Mouse (Mus musculus) cerebellum, postnatal 14 days (tissue): ENCODE data around the gene Wdr17.

Experiments
- DNase-seq, 2 experiments: peaks; one replicate each; pipeline ENCODE4 v3.0.0; 2021; ENCODE audit warnings: mixed read lengths in 2 of 2

Gene Wdr17

DNA sequence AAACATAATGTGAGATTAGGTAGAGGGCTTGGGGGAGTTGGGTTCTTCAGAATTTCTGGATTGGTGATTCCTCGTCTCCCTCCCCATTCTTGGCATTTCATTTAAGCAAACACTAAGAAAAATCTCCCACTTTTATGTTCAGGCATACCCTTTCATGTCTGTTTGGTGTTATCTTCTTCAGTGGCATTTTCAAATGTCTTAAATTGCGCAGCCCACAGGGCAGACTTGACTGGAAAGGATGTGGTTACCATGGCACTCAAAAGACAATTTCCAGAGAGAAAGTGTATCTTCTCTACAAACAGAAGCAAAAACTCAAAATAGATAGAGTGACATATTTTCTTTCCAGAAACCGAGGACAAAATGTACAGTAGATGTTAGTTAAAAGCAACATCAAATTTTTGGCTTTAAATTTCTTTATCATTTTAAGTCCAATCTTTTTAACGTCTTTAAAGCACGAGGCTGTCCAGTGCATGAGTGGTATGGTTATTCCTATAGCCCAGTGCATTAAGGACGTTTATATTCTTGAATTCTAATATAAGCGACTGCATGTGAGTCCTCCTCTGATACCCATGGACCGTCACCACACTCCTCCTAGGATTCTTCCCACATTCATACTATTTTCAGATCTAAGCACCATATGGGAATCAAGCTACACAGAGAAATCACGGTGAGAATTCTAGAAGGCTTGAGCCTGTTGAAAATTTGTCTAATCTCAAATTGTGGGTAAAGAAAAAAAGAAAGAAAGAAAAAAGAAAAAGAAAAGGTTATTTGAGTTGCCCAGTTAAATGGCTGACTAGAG is at the start of gene Wdr17:
Wdr17 (minus strand) TSS at position 198 of the 799 bp plus-strand sequence.
- DNase-seq = no peak

DNA sequence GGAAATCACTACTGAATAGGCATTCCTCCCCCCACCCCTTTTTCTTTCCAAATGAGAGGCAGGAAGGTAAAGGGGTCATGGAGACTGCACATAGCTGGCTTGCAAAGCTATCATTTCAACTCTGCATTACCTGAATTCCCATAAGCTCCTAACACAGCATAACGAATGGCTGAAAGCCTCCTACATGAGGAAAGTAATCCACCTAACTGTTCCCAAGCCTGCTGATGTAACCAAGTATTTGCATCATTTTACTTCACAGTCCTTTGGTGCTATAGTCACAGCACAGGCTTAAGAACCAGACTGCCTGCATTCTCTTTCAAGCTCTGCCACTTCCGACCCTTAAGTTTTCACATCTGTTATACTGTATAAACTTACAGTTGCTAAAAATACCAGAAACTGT is 45.3 kb upstream of the Wdr17 start:
- no peak for DNase-seq

DNA sequence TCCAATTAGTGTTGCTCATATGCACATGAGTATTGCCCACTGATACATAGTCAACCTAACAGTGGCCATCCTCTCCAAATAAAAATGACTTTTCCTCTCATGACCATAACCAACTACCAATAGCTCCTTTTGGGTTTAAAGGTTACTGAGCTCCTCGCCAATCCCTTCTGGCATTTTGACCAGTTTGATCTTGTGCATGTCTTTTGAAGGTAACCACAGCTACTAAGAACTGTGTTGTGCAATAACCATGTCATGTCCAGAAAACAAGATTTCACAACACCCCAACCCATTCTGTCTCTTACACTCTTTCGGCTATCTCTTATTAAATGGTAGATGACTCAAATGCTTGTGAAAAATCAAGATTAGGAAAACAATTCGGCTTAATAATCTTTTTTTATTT is 38.0 kb upstream of the Wdr17 start:
- no peak for DNase-seq

DNA sequence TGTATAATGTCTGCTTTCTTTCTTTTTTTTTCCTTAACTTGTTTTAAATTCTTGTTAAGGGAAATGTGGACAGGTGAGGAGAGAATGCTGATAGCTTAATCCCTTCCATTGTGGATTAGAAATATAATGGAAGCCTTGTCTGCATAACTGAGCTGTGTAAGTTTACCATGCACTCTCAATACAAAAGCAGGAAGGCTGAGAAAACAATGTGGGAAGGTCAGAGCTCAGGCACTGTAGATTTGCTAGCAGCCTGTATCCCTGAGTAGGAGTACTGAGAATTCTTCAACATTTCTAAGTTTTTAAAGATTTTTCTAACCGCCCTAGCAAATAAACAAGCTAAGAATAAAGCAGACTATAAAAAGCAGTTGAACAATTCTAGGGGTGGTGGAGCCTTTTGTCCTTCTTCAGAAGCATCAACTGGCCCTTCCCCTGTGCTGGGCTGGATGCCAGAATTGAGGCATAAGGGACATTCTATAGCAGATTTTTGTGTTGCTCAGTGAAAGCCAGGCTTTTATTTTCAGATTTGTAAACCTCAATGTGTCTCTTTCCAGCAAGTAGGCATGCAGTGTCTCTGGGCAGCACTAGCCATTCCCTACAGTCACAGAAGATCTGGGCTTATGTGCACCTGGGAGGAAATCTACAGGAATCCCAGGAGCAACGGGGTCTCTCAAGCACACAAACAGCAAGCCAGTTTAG is 35.3 kb upstream of the Wdr17 start:
- DNase-seq = peak; percentile 10 to 22

DNA sequence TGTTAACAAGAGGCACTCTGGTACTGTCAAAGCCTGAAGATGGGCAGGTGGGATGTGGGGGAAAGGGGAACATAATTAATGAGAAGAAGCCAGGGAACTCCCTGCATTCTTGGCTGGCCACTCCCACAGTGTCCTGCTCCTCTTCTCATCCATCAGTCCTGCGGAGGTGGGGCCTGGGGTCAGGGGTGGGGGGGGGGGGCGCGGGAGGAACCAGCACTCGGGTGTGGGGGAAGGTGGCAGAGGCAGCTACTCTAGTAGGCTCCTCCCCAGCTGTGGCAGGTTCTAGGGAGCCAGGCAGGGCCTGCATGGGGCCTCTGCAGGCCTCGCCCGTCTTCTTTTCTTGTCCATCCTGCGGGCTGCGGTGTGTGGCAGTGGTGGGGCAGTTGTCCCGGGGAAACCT is 30.7 kb upstream of the Wdr17 start:
- no peak for DNase-seq

DNA sequence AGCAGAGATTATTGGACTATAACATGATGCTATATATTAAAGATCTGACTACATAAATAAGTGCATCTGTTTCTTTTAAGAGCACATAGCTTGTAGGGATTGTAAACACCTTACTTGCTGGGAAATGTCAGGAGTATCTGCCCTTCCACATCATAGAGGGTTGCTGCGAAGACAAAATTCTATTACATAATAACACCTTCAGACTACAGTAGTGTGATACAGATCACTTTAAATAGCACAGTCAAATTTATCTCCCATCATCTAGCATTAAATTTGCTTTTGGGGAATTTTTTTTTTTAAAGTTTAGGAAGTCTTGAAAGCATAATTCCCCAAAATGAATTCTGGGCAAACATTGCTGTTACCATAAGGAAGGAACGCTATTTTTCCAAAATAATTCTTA is 25.9 kb upstream of the Wdr17 start:
- DNase-seq = no peak

DNA sequence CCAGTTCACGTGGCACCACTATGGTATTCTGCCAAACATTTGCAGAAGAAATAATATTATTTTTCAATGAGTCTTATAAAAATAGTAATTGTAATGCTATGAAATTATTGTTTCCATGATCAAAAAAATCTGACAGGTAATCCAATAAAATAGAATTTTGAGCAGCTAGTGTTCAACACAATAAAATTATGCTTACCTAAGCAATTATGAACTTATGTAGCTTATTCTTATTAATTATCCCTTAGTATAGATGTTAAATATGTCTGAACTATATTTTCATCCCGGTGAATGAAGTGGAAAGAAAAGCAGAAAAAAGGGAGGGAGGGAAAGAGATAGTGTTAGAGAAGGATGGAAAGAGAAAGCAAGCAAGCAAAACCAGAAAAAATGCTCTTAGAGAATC is 12.5 kb upstream of the Wdr17 start:
- DNase-seq = no peak

DNA sequence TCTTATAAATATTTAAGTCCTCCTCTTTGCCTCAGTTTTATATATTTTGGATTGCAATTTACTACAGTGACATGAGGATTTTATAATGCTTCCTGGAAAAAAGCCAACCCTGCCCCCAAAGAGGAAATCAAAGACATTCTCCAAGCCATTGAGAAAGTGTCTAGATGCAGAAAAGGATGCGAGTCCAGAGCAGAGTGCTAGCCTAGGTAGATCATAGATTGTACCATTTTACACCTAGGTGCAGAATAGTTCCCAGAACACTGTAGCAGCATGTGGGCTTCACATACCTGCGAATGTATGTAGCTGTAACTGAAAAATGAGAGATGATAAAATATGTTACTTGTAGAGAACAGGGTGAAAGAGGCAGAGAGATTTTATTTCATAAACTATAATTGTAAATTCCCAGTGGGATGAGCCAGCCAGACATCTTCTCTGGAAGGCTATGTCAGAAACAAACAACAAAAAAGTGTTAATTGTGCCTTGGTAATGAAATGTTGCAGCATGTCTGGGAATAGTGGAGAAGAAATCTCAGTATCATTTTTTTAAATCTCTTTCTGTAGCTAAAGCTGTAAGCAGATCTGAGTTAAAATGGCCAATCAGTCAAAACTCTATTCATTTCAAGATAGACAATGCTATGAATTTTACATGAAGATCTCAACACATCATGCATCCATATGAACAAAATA is 7.8 kb upstream of the Wdr17 start:
- no peak for DNase-seq

DNA sequence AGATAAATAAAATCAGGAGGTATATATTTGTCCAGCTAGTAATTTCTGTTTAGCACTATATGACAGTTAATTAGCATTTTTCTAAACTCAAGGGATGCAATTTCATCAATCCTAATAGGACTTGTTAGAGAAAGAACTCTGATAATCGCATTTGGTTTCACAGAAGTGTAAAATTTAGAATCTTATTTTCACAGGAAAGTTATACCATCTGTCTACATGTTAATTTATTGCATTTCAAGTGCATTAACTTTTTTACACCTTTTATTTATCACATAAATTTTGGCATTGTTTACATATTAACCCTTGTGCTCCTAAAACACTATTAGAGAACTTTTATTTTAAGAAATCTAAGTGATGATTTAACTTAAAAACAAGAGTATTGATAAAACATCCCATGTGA is 7.2 kb upstream of the Wdr17 start:
- no peak for DNase-seq

DNA sequence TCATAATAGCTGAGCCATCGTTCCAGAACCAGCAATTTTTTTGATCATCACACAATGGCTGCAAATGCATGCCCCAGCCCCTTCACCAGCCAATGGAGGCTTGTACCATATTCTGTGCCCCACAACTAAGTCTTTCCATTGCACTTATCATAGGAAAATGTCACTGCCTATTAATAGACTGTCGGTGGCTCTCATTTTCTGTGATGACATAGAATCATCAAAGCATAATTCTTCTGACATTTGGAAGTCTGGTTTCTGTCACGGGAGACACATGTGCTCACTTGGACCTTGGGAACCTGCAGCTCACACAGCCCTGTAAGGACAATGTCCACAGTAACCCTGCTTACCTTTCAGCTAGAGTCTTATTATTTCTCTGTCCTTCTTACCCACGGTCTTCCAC is 424 bp downstream of the Wdr17 start:
- no peak for DNase-seq

DNA sequence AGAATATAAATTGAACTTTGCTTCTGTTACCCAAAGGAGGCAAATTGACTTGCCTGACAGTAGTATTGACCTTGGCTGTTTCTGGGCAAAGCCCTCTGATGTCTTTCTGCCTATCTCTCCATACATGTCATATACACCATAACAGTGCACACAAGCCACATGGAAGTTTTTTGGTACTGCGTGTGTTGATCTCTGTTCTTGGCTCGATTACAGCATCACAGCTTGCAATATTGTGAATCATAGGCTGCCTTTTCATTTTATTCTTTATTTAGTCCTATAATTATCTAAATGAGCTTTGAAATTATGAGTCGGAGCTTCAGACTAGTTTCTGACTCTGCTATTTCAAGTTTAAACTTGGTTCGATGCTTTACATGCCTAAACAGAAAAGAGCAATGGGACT is 10.5 kb downstream of the Wdr17 start:
- DNase-seq = no peak

DNA sequence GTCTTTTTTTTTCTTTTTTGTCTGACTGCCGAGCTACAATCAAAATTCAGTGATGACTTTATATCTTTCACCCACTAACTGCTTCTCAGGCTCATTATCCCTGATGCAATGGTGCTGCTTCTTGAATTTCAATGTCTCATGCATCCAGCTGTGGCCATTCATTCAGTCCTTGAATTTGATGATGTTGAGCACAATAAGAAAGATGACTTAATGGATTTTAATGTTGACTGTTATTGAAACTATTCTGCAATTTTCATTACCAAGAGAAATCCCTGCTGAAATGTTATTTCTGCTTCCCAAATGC is 22.3 kb downstream of the Wdr17 start:
- DNase-seq = no peak

DNA sequence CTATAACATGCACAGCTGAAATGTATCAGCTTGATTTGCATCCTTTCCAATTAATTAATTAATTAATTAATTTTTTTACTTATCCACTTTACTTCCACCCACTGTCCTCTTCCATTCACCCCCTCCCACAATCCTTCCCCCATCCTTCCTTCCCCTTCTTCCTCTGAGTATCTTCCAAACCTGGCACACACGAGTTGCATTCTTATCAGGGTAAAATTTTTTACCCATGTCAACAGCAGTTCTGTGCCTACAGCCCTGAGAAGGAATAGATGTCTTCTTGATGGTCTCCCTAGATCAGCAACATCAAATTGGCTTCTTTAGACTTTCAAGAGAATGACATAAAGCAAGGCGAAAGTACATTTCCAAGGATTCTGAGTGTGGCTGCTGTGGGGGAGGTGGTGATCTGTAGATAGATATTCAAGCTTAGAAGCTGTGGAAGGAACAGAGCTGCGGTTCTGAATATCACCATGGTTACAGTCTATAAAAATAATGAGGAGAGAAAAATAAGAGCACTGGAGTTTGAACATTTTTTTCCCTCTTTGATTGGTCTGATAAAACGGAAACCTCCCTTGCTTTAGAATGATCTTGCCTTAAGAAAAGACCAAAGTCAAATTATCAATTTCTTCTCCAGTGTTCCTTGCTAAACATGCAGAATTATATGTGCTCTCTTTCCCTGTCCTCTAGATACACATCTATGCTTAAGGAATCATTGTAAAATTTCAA is 22.8 kb downstream of the Wdr17 start:
- no peak for DNase-seq

DNA sequence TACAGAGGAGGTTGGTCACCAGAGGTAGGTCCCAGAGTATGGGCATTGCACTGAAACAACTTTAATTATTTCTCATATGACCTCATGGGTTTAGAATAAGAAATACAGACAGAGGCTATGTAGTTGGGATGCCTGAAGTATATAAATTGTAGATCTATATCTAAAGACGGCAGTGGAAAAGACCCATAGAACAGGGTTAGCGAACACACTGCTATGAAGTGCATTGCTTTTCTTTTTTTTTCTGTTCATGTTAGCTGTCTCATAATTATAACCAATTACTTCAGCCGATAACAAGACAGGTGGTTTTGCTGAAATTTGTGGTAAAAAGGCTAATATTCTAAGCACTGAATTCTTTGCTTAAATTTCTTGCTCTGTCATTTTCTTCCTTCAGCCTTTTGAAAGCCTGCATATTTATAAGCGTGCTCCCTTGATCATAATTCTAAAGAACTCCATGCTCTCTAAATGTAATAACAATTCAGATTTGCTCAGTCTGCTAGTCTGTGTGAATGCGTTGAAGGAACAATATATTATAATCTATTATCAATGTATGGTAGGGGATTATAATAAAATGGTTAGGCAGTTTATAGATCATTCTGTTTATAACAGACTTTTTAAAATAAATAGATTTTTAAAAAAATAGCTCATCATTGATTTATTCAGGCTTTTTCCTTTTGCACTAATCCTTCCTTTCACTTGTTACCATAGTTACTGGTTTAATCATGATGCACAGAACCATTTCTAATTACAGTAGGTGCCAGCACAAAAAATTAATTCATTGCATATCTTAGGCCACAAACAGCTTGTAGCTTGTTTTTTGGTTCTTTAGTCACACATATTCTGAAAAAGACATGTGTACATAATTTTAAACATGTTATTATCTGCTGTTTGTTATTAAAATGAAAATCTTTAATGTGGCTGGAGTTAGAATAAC is 50.7 kb downstream of the Wdr17 start:
- no peak for DNase-seq

DNA sequence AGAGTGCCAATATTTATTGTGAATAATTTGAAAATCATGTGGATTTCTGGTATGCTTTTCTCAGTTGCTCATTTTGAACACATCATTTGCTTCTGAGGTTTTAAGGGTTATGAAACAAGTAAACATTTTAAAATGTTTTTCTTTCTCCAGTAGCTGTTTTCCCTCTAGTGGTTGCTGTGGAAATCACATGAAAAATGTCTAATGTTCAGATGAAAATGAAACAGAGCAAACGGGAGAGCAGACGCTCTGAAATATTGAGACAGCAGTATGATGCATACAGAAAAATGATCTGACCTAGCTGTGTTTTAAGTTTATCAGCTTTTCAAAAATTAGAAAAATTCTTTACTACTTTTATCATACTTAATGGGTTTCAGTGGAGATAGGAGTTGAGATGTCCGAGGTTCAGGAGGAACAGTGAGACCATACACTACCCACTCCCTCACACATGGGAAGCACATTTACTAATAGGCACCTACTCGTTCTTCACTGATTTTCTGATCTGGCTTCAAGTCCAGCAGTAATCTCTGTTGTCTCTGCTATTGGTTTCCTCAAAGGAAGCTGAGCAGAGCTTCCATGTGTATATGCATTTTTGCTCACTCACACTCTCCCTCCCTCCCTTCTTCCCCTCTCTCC is 57.1 kb downstream of the Wdr17 start:
- DNase-seq = peak; percentile 16 to 38

DNA sequence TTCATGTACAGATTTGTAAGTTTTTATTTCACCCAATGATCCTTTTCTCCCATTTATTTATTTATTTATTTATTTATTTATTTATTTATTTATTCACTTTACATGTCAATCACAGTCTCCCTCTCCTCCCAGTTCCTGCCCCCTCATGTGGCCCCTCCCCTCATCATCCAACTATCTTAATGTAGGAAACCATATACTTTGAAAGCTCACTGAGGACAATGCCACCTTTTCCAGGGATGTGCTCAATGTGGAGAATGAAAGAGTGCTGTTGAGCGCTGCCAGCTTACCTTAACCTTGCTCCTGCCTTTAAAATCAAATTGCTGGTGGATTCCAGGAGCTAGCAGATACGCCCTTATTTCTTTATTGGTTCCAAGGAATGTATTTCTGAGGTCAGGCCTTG is 59.0 kb downstream of the Wdr17 start:
- no peak for DNase-seq

DNA sequence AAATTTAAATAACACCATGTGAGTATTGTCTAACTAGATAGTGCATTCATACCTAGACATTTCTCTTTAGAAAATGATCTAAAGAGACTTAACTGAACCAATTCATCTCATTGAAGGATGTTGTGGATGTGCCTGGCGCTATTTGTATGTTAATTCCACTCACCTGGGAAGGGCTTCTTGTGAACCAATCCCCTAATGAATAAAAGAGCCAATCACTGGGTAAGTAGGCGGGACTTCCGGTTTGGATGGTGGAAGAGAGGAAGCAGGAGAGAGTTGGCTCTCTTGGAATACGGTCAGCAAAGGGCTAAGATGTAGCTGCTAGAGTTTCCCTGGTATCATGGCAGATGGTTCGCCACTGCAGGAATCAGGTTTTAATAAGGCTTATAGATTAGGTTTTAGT is 64.0 kb downstream of the Wdr17 start:
- no peak for DNase-seq

DNA sequence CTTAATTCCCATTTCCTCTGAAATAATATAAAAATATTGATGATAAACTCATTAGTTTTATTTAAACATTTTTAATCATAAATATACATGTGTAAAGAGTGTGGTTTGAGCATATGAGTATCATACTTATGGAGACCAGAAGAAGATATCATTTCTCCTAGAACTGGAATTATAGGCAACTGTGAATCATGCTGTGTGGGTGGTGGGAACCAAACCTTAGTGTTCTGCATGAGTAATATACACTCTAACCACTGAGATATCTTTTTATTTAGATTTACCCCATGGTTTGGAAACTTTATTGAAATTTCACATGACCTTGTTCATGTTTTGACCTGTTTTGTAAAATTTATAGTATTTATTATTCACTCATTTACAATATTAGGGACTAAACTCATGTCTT is 68.3 kb downstream of the Wdr17 start:
- DNase-seq = no peak

DNA sequence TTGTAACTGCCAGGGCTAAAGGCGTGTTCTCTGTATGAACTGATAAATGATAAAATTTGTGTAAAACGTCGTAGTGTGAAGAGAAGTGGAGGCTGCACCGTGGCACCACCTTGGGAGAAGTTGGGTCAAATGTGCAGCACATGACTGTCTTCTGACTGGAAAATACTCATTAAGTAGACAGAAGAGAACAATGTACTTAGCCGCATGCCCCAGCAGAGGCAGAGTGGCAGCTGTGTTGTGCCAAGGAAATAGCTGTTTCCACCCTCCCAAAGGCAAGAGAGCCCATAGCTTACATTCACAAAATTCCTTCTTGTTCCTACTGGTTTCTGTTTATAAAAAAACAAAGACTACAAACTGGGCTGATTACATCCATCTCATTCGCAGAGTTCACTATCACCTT is 78.8 kb downstream of the Wdr17 start:
- no peak for DNase-seq

DNA sequence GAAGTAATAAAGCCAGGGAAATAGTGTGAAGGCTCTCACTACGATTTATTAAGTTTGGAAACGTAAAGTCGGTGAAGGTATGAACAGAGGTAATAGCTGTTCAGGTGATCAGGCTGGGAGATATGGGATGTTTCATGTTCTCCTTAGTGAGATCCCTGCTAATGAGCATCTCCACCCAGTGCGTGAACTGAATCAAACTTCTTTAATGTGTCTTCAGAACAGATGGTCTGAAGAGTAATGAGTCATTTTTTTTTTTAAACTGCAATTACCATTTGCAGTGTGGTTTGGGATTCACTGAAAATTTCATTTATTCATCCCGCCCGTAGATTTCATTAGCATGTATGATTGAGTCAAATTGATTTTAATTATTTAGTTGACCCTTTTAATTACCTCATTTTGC is 80.8 kb downstream of the Wdr17 start:
- DNase-seq = no peak

DNA sequence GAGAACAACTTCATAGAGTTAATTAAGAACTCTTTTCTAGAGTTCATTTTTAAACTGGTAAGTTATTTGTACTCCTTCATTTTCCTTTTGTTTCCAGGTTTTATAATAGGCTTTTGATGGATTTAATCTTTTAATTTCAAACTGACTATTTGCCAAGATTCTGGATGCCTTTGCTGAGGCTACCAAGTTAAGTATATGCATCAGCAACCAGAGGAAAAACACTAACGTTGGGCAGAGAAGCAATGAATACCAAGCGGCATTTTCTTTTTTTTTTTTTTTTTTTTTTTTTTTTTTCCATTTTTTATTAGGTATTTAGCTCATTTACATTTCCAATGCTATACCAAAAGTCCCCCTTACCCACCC is 94.3 kb downstream of the Wdr17 start:
- DNase-seq = no peak
